Mouse (Mus musculus) embryo, embryonic 10 days (tissue): Measurements from ENCODE around the gene Rnf169.

Source experiments
- DNase-seq: peaks from one replicate; pipeline ENCODE4 v3.0.0-alpha.2; 2015; ENCODE audit warnings: low spot score

Rnf169 gene

DNA sequence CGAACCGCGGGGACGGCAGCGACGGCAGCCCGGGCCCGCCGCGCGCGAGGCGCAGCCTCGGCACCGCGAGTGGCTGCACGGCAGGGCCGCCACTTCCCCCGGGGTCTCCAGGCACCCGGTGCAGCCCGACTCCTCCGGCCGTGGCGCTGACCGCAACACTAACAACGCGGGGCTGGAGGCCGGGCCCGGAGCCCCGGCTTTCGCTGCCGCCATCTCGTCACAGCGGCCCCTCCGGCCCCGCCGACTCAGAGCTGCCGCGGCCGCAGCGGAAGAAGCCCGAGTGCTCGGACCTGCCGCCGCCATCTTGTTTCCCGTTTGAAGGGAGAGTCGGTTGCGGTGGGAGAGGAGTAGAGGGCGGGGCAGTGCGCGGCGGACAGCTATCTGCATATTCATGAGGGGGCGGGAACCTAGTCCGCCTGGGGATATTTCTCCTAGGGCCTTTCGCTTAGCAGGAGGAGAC is at the start of gene Rnf169:
Gene Rnf169, minus strand, starts transcription at position 317 of the 460 bp plus-strand sequence.
- DNase-seq: peak; percentile 94

DNA sequence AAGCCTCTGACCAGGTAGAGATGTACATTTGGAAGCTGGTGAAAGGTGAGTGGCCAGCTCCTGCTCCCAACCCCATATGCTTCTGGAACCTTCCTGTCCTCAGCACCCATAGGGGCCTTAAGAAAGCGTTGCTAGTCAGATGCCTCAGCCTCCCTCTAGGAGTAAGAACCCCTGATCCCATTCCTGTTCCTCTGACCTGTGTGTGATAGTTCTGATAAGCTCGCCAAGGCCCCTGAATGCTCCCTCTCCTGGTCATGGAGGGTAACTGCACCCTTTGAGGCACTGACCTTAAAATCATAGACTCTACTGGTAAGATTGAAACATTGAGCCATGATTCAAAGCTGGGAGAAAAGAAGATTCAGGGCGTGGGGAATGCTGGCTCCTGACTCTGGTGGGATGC is 49.1 kb upstream of the Rnf169 start:
- peak; percentile 68 for DNase-seq

DNA sequence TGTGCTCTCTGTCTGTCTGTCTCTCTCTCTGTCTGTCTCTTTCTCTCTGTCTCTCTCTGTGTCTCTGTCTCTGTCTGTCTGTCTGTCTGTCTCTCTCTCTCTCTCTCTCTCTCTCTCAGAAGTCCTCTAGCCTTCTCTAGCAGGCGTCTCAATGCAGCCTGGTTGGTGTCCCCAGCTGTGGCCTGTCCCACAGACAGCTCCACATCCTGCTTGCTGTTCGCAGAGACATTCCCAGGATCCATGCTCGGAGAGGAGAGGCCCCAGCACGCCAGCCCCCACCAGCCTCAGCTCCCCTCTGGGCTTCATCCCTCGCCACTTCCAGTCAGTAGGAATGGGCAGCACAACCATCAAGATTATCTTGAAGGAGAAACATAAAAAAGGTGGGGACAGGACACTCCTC is 47.1 kb upstream of the Rnf169 start:
- no peak for DNase-seq

DNA sequence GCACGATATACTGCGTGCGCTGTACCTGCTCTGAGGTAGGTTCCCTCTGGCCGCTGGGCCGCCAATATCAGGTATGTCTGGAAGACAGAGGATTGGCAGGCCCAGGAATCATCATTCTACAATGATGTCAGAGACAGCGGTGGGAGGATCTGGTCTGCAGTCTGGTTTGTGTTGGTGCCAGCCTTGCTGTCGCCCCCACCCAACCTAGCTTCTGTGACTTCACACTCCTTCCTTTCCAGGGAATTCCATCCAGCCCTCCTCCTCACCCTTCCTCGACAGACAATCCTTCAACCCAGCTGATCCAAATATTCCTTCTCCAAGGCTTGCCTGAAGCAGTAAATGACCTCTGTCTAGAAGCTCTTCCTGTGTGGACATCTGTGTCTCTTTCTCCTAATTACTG is 36.8 kb upstream of the Rnf169 start:
- no peak for DNase-seq

DNA sequence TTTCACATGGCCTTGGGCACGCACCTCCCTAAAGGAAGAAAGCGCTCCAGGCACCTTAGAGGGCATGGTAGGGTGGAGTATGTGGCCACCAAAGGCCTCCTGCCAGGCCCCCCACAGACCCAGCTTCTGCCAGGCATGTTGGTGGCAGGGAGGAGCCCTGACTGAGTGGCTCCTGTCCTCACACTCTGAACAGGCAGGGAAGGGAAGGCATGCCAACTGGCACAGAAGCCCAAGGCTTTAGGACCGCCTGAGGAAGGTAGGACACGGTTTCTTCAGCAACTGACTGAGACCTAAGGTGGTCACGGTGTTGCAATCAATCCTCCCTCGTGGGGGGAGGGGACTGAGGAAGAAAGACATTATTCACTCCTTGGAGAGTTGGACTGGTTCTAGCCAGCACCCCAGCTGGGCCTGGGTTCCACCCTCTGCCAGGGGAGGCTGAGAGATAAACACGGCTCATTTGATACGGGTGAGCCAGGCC is 33.9 kb upstream of the Rnf169 start:
- DNase-seq: no peak

DNA sequence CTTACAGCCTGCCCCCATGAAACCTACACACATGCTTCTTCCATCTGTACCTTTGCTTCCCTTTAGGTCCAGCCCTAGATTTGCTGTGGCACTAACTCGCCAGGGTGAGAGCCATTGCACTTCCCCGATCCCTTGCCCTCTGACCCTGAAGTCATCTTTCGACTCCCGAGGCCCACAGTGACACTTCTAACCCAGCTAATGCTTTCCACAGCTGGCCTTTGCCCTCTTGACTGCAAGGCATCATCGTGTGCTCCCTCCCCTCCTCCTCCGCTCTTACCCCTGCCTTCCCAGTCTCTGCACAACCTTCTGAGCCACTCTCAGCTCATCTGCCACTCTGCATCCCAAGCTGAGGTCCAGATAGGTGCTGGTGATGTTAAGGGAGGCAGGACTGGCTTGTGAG is 32.3 kb upstream of the Rnf169 start:
- peak; percentile 88 for DNase-seq

DNA sequence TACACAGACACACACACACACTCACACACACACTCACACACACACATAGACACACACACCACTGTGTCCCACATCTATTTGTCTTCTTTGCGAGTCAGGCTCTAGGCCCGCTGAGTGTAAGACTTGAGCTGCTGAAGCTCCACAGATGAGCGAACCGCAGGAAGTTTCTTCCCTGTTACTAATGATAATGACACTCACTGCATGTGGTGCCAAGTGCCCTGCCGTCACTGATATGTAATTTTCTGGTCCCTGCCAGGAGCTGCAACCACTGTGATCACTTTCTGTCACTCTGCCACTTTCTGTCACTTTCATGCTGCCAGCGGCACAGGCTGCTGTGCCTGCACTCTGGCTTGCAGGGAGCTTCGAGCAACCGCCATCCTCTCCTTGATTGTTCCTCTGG is 31.8 kb upstream of the Rnf169 start:
- DNase-seq: no peak

DNA sequence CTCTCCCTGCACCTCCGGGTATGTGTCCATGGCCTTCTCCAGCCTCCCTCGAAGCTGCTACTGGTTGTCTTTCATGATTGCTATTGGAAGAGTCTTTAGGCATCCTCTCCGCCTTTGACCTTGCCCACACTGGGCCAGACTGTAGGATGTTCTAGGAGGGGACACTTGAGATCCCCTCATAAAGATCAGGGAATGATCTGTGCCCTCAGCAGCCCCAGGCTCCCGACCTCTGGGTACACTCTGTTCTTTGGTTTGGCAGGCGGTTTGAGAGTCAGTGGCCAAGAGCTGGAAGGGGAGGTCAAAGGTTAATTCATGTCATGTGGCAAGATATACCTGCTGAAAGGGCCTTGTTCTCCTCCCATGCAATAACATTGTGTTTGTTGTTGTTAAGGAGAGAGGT is 30.5 kb upstream of the Rnf169 start:
- DNase-seq: peak; percentile 81

DNA sequence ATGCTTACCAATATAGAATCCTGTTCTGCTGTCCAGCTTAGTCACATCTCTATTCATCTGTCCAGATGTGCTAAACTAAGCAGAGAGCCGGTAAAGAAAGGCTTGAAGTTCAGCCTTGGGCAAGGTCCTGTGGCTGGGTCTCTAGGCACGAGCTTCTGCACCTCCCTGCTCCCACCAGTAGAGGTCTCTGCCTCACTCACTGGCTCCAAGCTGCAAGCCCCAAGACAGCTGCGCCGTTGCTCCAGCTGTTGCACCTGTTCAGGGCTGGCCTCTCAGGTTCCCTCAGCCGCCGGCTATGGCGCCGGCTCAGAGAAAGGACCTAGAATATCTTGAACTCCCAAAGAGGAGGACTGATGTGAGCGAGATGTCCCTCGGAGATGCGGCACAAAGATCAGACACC is 29.4 kb upstream of the Rnf169 start:
- DNase-seq: peak; percentile 89

DNA sequence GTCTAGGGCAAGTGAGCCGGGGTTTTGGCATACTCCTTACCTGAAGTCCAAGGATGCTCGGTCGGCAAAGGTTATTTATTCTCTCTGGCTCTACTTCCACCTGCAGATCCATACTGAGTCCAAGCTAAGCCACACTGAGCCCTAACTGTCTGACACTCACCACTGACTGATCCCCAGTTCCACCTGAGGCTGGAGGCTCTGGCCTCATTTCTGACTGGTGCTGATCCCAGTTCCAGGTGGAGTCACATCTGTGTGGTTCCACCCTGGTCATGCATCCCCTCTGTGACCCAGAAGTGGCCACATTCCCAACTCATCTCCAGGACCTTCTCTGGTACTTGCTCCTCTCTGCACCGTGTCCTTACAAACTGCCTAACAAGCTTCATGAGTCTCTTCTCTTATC is 28.5 kb upstream of the Rnf169 start:
- DNase-seq: no peak

DNA sequence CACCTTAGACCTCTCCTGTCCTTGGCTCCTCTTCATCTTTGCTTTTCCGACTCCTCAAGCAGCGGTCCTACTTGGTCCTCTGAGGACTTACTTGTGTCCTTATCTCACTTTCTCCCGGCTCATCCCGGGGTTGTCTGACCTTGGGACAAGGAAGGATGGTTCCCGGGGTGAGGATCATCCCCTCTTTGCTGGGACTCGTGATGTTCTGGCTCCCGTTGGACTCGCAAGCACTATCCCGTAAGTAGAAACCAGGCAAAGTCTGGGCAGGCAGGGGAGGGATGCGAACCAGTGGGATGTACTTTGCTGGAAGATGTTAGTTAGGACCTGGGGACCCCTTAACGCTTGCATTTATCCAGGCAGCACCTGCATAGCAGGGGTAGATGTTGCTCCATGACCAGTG is 26.2 kb upstream of the Rnf169 start:
- peak; percentile 11 for DNase-seq

DNA sequence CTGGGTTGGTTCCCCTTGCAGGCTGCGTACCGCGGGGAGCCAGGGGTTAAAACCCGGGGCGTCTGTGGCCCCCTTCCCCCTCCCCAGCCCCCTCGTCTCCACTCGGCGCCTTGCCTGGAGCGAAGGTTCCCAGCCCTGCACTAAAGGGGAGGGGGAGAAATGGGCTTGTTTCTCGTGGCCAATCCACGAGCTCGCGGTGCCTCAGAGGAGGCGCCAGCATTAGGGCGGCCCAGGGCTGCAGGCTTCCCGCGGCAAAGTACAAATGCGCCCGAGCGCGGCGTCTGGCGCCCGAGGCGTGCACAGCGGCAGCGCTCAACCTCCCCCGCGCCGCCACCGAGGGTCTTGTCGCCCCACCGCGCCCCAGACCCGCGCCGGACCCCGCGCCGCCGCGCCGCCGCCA is 25.5 kb upstream of the Rnf169 start, which contains the start of gene Chrdl2:
Gene Chrdl2, plus strand, starts transcription at position 383 of the 400 bp plus-strand sequence.
- peak; percentile 60 for DNase-seq

DNA sequence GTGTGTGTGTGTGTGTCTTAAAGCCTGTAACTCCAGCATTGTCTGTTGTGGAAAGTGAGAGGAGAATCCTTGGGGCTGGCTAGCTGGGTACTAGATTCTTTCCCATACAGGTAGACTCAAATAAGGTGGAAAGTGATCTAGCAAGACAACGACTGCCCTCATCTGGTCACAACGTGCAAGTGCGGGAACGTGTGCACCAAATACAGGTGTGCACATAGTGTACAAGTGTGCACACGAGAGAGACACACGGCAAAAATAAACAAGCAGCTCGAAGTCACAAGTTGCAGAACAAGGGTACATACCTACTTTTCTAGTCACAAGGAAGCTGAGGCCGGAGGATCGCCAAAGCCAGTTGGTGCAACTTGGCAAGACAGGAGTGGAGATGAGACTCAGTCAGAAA is 23.5 kb upstream of the Rnf169 start:
- DNase-seq: no peak

DNA sequence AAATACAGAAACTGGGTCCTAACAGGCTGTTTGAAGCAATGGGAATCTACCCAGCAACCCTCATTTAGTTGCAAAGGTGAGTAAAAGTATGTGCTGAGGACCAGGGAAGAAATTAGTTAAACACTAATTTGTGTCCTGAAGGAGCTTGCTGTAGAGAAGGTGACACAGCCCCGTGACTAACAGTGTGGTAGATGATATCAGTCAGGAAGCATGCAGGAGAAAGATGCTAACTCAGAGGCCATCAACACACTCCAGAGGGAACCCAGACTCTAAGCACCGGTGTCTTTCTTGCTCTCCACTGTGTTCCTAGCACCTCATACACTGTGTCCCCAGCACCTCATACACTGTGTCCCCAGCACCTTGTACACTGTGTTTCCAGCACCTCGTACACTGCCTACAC is 18.4 kb upstream of the Rnf169 start:
- DNase-seq: no peak

DNA sequence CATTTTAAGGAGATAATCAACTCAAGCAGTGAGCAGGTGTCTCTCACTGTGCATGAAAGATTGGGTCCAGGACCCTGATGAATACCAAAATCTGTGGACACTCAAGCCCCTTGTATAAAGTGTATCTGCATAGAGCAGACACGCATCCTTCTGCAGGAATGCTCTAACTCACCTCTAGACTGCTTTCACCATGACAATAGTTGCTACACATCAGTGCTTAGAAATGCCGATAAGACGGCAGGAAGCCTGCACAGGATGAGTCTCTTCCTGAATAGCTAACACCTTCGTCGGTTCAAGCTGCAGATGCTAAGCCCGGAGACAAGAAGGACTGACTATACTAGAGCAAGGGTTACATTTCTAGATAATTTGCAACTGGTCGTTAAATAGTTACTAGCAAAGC is 14.9 kb upstream of the Rnf169 start:
- DNase-seq: no peak

DNA sequence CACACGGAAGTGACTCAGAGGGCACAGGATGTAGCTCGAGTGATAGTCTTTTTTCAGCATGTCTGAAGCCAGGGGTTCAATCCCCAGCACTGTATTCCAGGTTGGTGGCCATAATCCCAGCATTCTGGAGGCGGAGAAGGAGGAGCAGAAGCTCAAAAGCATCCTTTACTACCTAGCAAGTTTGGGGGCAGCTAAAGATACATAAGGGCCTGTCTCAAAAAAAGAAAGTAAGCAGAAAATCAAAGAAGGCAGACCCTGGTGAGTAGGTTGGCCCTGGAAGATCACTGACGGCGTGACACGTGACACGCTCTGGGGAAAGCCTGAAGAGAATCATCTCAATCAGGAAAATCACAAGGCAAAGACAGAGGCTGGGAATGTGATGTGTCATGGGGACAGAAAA is 12.9 kb upstream of the Rnf169 start:
- DNase-seq: no peak

DNA sequence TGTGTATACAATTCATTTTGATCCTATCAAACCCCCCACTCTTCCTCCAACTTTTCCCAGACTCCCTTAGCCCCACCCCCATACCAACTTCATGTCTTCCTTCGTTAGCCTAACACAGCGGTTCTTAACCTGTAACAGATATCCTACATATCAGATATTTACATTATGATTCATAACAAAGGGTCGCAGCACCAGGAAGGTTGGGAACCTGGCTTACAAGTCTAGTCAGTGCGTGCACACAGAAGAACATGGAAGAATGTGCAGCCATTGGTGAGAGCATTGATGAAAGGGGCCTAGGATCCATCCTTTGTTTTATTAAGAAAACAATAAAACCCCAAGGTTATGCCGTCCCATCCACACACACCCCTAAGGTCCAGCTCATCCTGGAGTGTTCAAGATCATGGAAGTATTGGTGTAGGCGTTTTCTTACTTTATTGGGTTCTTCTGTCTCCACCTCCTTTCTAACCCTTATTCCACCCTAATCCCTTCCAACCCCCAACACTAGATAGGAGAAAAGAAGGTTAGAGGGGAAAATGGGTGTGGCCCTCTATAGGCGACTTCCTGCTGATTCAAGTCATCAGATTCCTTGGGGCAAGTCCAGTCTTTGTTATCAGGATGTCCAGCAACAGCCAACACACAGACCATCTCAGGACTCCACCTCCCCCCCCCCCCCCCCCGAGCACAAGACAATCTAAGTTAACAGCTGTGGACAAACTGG is 10.9 kb upstream of the Rnf169 start:
- DNase-seq: no peak

DNA sequence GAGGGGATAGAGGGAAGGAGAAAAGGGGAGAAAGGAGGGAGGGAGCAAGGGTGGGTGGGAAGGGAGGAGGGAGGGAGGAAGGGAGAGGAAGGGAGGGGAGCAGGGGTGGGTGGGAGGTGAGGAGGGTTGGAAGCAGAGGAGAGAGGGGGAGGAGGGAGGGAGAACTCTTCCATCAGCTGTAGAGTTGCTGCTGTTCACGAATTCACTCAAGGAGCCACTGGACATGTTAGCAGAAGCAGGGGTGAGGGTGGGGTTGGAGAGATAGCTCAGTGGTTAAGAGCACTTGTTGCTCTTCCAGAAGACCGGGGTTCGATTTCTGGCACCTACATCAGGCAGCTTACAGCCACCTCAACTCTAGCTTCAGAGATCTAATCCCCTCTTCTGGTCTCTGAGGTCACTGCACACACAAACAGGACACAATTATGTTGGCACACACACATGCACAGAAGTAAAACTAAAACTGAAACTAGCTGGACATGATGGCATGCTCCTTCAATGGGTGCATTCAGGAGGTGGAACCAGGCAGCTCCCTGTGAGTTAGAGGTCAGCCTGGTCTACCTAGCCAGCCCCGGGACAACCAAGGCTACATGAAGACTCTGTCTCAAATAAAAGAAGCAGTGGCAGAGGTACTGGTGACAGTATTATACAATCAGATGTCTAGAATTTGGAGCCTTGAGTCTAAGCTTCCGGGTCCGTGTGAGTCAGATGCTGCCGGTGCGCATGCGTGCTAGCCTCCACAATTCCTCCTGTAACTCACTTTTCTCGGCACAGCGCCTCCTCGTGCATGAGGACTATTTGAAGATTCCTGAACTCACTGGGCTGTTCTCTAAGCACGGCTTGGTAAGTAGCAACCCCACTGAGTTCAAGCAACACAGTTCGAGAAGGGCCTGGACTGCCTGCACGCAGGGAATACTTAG is 9.9 kb upstream of the Rnf169 start:
- DNase-seq: peak; percentile 52

DNA sequence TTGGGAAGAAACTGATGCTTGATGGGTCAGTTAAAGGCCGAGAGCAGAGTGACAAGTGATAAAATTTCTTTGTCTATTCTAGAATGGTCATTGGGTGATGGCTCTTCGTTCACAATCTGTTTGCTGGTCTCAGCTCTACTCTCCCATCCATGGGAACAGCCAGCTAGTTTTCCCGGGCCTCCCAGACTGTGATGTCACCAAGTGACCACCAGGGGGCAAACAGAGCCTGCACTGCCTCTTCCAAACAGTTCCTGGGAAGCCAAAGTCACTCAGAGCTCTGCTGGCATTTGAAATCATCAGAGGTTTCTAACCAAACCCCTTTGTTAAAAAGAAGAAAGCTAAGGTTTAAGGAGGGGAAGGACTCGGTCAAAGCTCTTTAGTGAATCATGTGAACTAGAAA is 8.5 kb upstream of the Rnf169 start:
- peak; percentile 84 for DNase-seq

DNA sequence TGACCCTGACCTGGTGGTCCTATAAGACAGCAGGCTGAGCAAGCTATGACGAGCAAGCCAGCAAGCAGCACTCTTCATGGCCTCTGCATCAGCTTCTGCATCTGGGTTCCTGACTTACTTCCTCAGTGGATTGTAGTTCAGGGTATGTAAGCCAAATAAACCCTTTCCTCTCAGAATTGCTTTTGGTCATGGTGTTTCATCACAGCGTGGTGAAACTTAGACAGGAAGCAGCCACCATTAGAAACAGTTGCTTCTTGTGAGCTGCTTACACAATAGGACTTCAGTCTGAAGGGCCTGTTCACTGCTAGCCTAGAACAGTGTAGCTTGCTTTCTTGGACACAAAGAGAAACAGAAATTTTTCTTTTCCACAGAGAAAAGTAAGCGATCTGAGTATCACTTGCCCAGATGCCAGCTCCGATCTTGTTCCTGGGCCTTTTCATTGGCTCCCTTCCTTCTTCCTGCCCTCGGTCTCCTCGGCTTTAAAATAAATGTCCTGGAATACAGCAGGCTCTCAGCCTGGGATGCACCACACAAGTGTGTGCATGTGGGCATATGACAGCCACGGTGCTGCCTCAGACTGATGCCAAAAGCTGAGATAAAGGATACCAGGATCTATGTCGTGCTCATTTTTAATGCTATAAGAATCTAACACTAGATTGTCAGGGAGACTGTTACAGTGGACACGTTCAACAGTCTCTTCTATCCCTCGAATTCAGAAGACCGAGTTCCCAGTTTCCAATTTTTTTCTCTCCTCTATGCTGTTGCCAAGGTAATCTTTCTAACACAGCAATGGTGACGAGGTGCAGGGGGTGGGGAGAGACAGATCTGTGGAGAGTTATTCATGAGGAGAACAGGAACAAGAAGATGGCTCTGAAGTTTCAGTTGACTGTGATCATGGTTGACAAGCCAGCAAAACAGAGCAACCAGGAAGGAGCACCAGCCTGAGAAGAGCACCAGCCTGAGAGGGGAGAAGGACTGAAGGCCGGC is 2.3 kb upstream of the Rnf169 start:
- no peak for DNase-seq

DNA sequence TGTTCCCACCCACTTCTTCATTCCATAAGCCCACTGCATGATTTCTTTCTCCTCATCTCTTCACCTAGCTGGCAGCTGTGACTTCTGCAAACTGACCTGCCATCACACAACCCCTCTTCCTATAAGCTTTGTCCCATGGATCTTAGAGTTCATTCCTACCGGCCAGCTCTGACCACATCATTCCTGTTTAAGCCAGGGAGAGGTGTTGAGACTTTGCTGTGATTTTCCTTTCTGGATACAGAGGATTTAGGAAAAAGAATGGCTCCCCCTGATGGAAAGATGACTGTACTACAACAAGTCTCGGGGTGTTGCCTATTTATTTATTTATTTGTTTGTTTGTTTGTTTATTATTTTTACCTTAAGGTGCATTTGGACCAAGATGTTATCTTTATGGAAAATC is 1.1 kb upstream of the Rnf169 start:
- peak; percentile 68 for DNase-seq
